Mouse (Mus musculus) bone marrow macrophage, adult 2 months (primary cell): ENCODE measurements around the gene Prss54.

ENCODE experiments used
- CTCF ChIP-seq: IDR thresholded peaks from 2 replicates; pipeline ENCODE4 v1.5.1; 2012; ENCODE audit warnings: low read depth, mild to moderate bottlenecking, low read length, moderate library complexity
- POLR2A ChIP-seq: IDR thresholded peaks from 2 replicates; pipeline ENCODE4 v1.6.1; 2012; ENCODE audit warnings: mild to moderate bottlenecking, low read depth, low read length, borderline replicate concordance

DNA sequence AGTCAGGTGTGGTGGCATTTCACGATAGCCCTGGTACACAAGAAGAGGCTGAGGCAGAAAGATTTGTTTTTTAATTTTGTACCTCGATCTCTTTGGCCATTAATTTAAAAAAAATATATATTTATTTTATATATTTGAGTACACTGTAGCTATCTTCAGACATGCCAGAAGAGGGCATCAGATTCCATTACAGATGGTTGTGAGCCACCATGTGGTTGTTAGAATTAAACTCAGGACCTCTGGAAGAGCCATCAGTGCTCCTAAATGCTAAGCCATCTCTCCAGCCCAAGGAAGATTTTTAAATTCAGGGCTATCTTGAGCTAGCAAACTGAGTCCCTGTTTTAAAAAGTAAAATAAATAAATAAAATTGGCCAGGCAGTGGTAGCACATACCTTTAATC lies 26.0 kb upstream of the Prss54 start:
- TF ChIP-seq CTCF (no peak), POLR2A (no peak)
